Comparison of ENCODE assay signal across 24 mouse cellular contexts in genomic region chr8:71392391-71392790, GRCm38 (mm10). TPM values are rescaled to one million over a fixed set of nuclear protein-coding genes. Genes with fewer than 3 reads are reported as not detected.
DNase-seq lines count a peak whose midpoint lies in the region; ATAC-seq and TF ChIP-seq lines count a peak whose summit lies in the region.
"Had no signal": no experiment of that assay in that cellular context is flagged by ENCODE, and none has a peak within 500 bp of the region (broad histone marks: within the 10 kb centered on the region; RNA-seq: fewer than 3 reads in every experiment).

No protein-coding gene starts in this region.

- H3K4me3 ChIP-seq in gastrocnemius, adult 2 months = peak overlapping the region; percentile 83; the same call in 1 of the 2 replicates
- no peak overlapping the region for H3K4me3 ChIP-seq in hindbrain, embryonic 12.5 days
- H3K4me3 ChIP-seq in hindbrain, postnatal 0 days (ENCODE audit: low read length) = no peak overlapping the region
- H3K4me3 ChIP-seq: erythroblast, embryonic 14.5 days; forebrain, embryonic 12.5 days; hindbrain, embryonic 15.5 days had no signal

- TF ChIP-seq CTCF in gastrocnemius, adult 2 months (IDR thresholded peaks at IDR 0.05) = no peak
- no peak for TF ChIP-seq CTCF in hindbrain, postnatal 0 days (IDR thresholded peaks at IDR 0.05; ENCODE audit: low read depth)

- intact Hi-C loops in gastrocnemius, adult 2 months (cut with DNase I) = no loop called here
- intact Hi-C loops in gastrocnemius, postnatal 14 days (cut with DNase I; ENCODE audit: low total_unique reads) = no loop called here

- H3K4me1 ChIP-seq in hindbrain, embryonic 12.5 days = peaks cover 3% of the 10 kb centered on the region
- H3K4me1 ChIP-seq in hindbrain, postnatal 0 days (ENCODE audit: insufficient read depth, low read length) = peaks cover 6% of the 10 kb centered on the region

- H3K9me3 ChIP-seq in hindbrain, embryonic 12.5 days (replicated peaks) = no peaks in the 10 kb centered on the region
- no peaks in the 10 kb centered on the region for H3K9me3 ChIP-seq in hindbrain, postnatal 0 days (ENCODE audit: low read length)
- H3K9me3 ChIP-seq: forebrain, embryonic 12.5 days; hindbrain, embryonic 15.5 days; liver, embryonic 12.5 days had no signal

- H3K4me2 ChIP-seq in hindbrain, embryonic 12.5 days (replicated peaks) = no peak overlapping the region
- no peak overlapping the region for H3K4me2 ChIP-seq in hindbrain, postnatal 0 days (ENCODE audit: low read depth, low read length)
- H3K4me2 ChIP-seq: hindbrain, embryonic 15.5 days; midbrain, embryonic 11.5 days had no signal

- no peaks in the 10 kb centered on the region for H3K36me3 ChIP-seq in hindbrain, embryonic 12.5 days
- no peaks in the 10 kb centered on the region for H3K36me3 ChIP-seq in hindbrain, postnatal 0 days (ENCODE audit: insufficient read depth, low read length)
- H3K36me3 ChIP-seq: forebrain, embryonic 12.5 days; hindbrain, embryonic 15.5 days; liver, embryonic 12.5 days had no signal

- DNase-seq in adrenal gland, adult 8-10 months = peak; percentile 1
- DNase-seq in adrenal gland, postnatal 25 days = no peak
- no peak for DNase-seq in gastrocnemius, adult 2 months
- DNase-seq in gastrocnemius, postnatal 14 days = no peak
- no peak for DNase-seq in hindbrain, postnatal 0 days (ENCODE audit: low spot score)
- peak; percentile 14 for DNase-seq in urinary bladder, adult 2 months (ENCODE audit: low spot score)
- DNase-seq in urinary bladder, adult 18-20 months (ENCODE audit: low spot score in 2 of 2) = no peak
- DNase-seq: heart, postnatal 36 days; kidney, adult 18-20 months; left cerebral cortex, postnatal 4 days; thymus, adult 18-20 months; thymus, postnatal 25 days had no signal

- H3K27me3 ChIP-seq in hindbrain, embryonic 12.5 days = no peaks in the 10 kb centered on the region
- H3K27me3 ChIP-seq in hindbrain, postnatal 0 days (ENCODE audit: insufficient read depth, low read length) = no peaks in the 10 kb centered on the region
- H3K27me3 ChIP-seq: hindbrain, embryonic 15.5 days; liver, embryonic 12.5 days had no signal

- no peak for ATAC-seq in hindbrain, embryonic 12.5 days (ENCODE audit: low FRiP score)
- no peak for ATAC-seq in hindbrain, postnatal 0 days
- ATAC-seq: liver, embryonic 12.5 days; midbrain, embryonic 16.5 days had no signal

- peak overlapping the region; percentile 65; the same call in 1 of the 2 replicates for H3K27ac ChIP-seq in gastrocnemius, adult 2 months
- no peak overlapping the region for H3K27ac ChIP-seq in hindbrain, embryonic 12.5 days
- no peak overlapping the region for H3K27ac ChIP-seq in hindbrain, postnatal 0 days
- H3K27ac ChIP-seq: forebrain, embryonic 12.5 days; hindbrain, embryonic 15.5 days; liver, embryonic 12.5 days; stomach, postnatal 0 days had no signal

- 74% methylated on average over 5 of the region's 5 CpGs for WGBS in hindbrain, embryonic 12.5 days
- 74% methylated on average over 5 of the region's 5 CpGs for WGBS in hindbrain, postnatal 0 days

- H3K9ac ChIP-seq in hindbrain, embryonic 12.5 days = 0 out of 2 replicates have a peak overlapping the region, but pooled peaks have one; percentile 8
- no peak overlapping the region for H3K9ac ChIP-seq in hindbrain, postnatal 0 days (replicated peaks; ENCODE audit: low read length)
- H3K9ac ChIP-seq: forebrain, embryonic 12.5 days; hindbrain, embryonic 15.5 days; liver, embryonic 12.5 days; liver, postnatal 0 days had no signal

RNA-seq across cellular contexts. Expression of gene Ushbp1, which starts 3.2 kb away (rescaled TPM):
- 10 to 100 TPM; 11.4 to 25.1 (median 18.2) TPM for total RNA-seq in adrenal gland, adult 8-10 months (2022)
- 20.6 and 25.8 TPM in 2 replicates for total RNA-seq in adrenal gland, postnatal 25 days (2021)
- 1 to 10 TPM; 6.4 to 9.3 TPM for total RNA-seq in gastrocnemius, adult 2 months (2021)
- total RNA-seq in gastrocnemius, postnatal 14 days (2021) = 10 to 100 TPM; 11.0 to 12.9 TPM
- 5.7 and 6.8 TPM in 2 replicates for polyA plus RNA-seq in hindbrain, embryonic 12.5 days (2016; fragmentation: Nextera tagmentation; extraction: Ambion mirVana)
- 2.9 and 4.8 TPM in 2 replicates for total RNA-seq in hindbrain, postnatal 0 days (2014; rRNA removed)
- 5.1 and 5.3 TPM in 2 replicates for polyA plus RNA-seq in hindbrain, postnatal 0 days (2015; fragmentation: Nextera tagmentation; extraction: Ambion mirVana)
- polyA plus RNA-seq in urinary bladder, adult 2 months (2012; rRNA removed) = 22.0 and 23.9 TPM in 2 replicates
- total RNA-seq: common myeloid progenitor, adult 5-6 weeks; megakaryocyte, adult 5-6 weeks; neutrophil, adult 5-6 weeks had no signal

RNA-seq across cellular contexts. Expression of gene Babam1, which starts 4.3 kb away (rescaled TPM):
- total RNA-seq in adrenal gland, adult 8-10 months (2022) = 100 to 1,000 TPM; 101 to 137 (median 120) TPM
- total RNA-seq in adrenal gland, postnatal 25 days (2021) = 105 and 116 TPM in 2 replicates
- total RNA-seq in gastrocnemius, adult 2 months (2021) = 10 to 100 TPM; 60.8 to 69.6 TPM
- total RNA-seq in gastrocnemius, postnatal 14 days (2021) = 10 to 100 TPM; 61.3 to 66.5 TPM
- polyA plus RNA-seq in hindbrain, embryonic 12.5 days (2016; fragmentation: Nextera tagmentation; extraction: Ambion mirVana) = 91.1 and 104 TPM in 2 replicates
- total RNA-seq in hindbrain, postnatal 0 days (2014; rRNA removed) = 75.6 and 103 TPM in 2 replicates
- polyA plus RNA-seq in hindbrain, postnatal 0 days (2015; fragmentation: Nextera tagmentation; extraction: Ambion mirVana) = 94.7 and 95.0 TPM in 2 replicates
- polyA plus RNA-seq in urinary bladder, adult 2 months (2012; rRNA removed) = 87.3 and 92.4 TPM in 2 replicates

RNA-seq across cellular contexts. Expression of gene Nr2f6, which starts 10.6 kb away (rescaled TPM):
- 10 to 100 TPM; 59.1 to 67.2 (median 62.7) TPM for total RNA-seq in adrenal gland, adult 8-10 months (2022)
- total RNA-seq in adrenal gland, postnatal 25 days (2021) = 64.5 and 75.8 TPM in 2 replicates
- 10 to 100 TPM; 19.6 to 21.9 TPM for total RNA-seq in gastrocnemius, adult 2 months (2021)
- 10 to 100 TPM; 16.0 to 21.5 TPM for total RNA-seq in gastrocnemius, postnatal 14 days (2021)
- 61.2 and 65.2 TPM in 2 replicates for polyA plus RNA-seq in hindbrain, embryonic 12.5 days (2016; fragmentation: Nextera tagmentation; extraction: Ambion mirVana)
- 127 and 129 TPM in 2 replicates for total RNA-seq in hindbrain, postnatal 0 days (2014; rRNA removed)
- 33.8 and 34.1 TPM in 2 replicates for polyA plus RNA-seq in hindbrain, postnatal 0 days (2015; fragmentation: Nextera tagmentation; extraction: Ambion mirVana)
- 65.7 and 75.0 TPM in 2 replicates for polyA plus RNA-seq in urinary bladder, adult 2 months (2012; rRNA removed)

RNA-seq across cellular contexts. Expression of gene Ankle1, which starts 13.4 kb away (rescaled TPM):
- total RNA-seq in adrenal gland, adult 8-10 months (2022) = 1 to 10 TPM in 1 of 4 experiments, under 1 TPM in 2, not detected in 1; 0.56 to 1.2 (median 0.92) TPM
- total RNA-seq in adrenal gland, postnatal 25 days (2021) = 3.2 and 4.1 TPM in 2 replicates
- total RNA-seq in gastrocnemius, adult 2 months (2021) = not detected
- total RNA-seq in gastrocnemius, postnatal 14 days (2021) = under 1 TPM; 0.78 to 0.86 TPM
- polyA plus RNA-seq in hindbrain, embryonic 12.5 days (2016; fragmentation: Nextera tagmentation; extraction: Ambion mirVana) = 22.0 and 26.4 TPM in 2 replicates
- total RNA-seq in hindbrain, postnatal 0 days (2014; rRNA removed) = 5.1 and 12.0 TPM in 2 replicates
- polyA plus RNA-seq in hindbrain, postnatal 0 days (2015; fragmentation: Nextera tagmentation; extraction: Ambion mirVana) = 5.1 and 5.9 TPM in 2 replicates
- polyA plus RNA-seq in urinary bladder, adult 2 months (2012; rRNA removed) = 1.9 and 2.6 TPM in 2 replicates
- total RNA-seq: neutrophil, adult 5-6 weeks had no signal

RNA-seq across cellular contexts. Expression of gene Ocel1, which starts 21.3 kb away (rescaled TPM):
- 10 to 100 TPM; 15.9 to 18.8 (median 17.7) TPM for total RNA-seq in adrenal gland, adult 8-10 months (2022)
- total RNA-seq in adrenal gland, postnatal 25 days (2021) = 18.7 and 20.7 TPM in 2 replicates
- 1 to 10 TPM; 6.0 to 8.4 TPM for total RNA-seq in gastrocnemius, adult 2 months (2021)
- total RNA-seq in gastrocnemius, postnatal 14 days (2021) = 1 to 10 TPM; 5.9 to 7.5 TPM
- polyA plus RNA-seq in hindbrain, embryonic 12.5 days (2016; fragmentation: Nextera tagmentation; extraction: Ambion mirVana) = 5.8 and 6.7 TPM in 2 replicates
- total RNA-seq in hindbrain, postnatal 0 days (2014; rRNA removed) = 11.8 and 12.3 TPM in 2 replicates
- polyA plus RNA-seq in hindbrain, postnatal 0 days (2015; fragmentation: Nextera tagmentation; extraction: Ambion mirVana) = 5.0 and 5.8 TPM in 2 replicates
- 10.3 and 12.0 TPM in 2 replicates for polyA plus RNA-seq in urinary bladder, adult 2 months (2012; rRNA removed)

Comparison
In these comparisons a context has a peak if more than half of its experiments do, and no peak if none do; other contexts are left out.
1. DNase-seq: peak in adrenal gland, adult 8-10 months (single experiment) and urinary bladder, adult 2 months (single experiment); none in adrenal gland, postnatal 25 days (single experiment), gastrocnemius, adult 2 months (single experiment), gastrocnemius, postnatal 14 days (single experiment), hindbrain, postnatal 0 days (single experiment) and urinary bladder, adult 18-20 months (0 of 2).